Mouse (Mus musculus) brain, adult 10 weeks (tissue): Measurements from ENCODE around the gene Gemin7. TPM values are rescaled to one million over a fixed set of nuclear protein-coding genes. Genes with fewer than 3 reads are reported as not detected.

Experiments used
- polyA plus RNA-seq: library from polyadenylated mRNA; stranded (reverse); fragments of 350-450 nt; fragmentation: Illumina TruSeq; extraction: RNeasy Lipid Tissue Mini Kit (QIAGEN cat#74804); gene quantifications from one replicate; pipeline ENCODE4 v1.2.3, GENCODE M21; 2015; ENCODE audit warnings: low read depth, low replicate concordance

The Gemin7 gene
- polyA plus RNA-seq, result 70.4 TPM

DNA sequence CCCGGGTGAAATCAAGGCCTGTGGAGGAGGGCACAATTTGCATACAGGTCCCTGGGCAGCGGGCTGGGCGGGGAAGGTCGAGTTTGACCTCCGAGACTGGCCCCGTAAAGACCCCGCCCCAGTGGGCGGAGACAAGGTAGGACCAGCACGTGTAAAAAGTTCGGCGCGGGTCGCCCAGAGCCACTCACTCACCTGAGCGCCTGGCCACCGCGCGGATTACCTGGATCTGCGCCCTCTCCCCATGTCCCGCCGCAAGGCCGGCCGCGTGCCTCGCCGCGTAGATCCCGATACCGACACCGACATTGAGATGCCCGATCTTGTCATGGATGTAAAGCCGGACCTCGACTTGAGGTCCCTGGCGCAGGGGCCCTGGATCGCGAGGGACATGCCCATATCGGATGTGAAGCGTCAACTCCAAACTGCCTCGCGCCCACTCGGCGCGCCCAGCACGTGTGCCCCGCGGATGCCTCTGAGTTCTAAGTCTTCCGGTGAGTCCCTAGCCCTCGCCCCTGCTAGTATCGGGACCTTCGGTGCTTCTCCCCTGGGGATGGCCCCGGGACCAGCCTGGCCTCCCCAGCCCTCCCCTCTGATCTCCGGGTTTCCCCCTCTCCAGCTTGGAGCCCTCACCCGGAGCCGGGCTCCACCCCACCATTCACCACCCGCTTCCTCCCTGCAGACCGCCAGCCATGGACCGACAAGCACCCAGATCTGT lies at the start of gene Gemin7, which contains the start of gene Zfp296:
Gemin7 (minus strand) TSS at position 455 of the 712 bp plus-strand sequence.
Zfp296 (plus strand) TSS at position 147 of the 712 bp plus-strand sequence.

DNA sequence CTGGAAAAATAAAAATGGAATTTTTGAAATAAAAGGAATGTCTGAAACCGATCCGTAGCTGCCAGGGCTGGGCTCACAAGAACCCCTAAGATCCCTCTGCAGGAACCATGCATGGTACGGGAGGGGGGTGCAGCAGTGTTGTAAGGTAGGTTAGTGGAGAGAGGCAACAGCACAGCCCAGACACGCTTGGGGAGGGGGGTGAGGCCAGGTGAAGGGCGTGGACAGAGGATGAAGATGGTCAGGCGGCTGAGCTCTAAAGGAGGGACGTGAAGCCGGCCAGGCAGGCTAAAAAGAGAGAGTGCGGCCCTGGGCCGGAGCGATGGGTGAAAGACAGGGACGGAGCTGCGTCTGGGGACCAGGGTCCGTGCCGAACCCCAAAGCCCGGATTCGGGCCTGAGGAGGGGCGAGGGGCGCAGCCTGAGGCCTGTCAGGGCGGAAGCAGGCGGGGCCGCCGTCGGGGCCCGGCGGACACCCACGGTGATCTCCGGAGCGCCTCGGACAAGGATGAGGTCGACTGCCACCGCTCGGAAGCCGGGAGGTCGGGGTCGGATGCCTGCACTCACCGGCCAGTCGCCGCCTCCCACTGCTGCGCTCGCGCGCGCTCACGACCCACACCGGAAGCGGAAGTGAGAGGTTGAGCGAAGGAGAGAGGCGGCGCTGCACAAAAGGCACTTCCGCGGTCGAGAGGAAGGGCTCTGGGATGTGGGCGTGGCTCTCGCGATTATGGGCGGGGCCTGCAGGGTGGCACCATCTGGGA lies 26.6 kb upstream of the Gemin7 start, which contains the start of gene Clasrp:
Clasrp (minus strand) TSS at position 638 of the 757 bp plus-strand sequence.

GRCm38 (mm10) chr7:19562643-19563410 lies 14.6 kb downstream of the Gemin7 start, which contains the start of gene Ppp1r37:
TSS of gene Ppp1r37 (minus strand) at chr7:19563076.

DNA sequence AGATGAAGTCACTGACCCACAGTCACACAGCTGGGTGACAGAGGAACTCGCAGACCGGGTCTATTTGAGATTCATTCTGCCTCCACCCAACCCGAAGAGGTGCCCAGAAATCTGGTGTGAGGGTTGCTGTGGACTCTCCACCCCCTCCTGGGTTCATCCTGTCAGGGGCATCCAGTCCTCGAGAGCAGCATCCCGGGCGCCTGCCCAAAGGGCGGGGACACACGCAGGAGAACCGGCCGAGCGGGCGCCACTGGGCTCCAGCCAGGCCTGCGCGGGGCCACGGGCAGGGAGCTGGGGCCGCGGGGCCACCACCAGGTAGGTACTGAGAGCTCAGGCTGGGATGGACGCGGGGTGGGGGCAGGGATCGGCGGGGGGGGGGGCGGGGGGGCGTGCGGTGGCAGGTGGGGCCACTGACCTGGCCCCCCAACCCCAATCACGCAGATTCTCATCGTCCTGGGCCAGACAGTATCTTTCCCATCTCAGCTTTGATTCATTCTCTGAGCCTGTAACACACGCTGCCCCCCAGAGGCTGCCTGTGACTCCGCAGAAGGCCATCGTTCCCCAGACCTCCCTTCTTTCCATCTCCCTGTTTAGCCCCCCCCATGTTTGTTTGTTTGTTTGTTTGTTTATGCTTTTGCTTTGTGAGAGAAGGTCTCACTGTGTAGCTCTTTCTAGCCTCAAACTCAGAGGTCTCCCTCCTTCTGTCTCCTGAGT lies 59.6 kb downstream of the Gemin7 start, which contains the start of gene Nkpd1:
Nkpd1 (plus strand) TSS at position 187 of the 714 bp plus-strand sequence.

Other genes with a start within 250 kb of the Gemin7 start
- 39.0 TPM for gene Ercc1, start 232.8 kb downstream of the Gemin7 start, polyA plus RNA-seq
- gene Cd3eap, start 218.1 kb downstream of the Gemin7 start, polyA plus RNA-seq, result 17.9 TPM
- gene Ppp1r13l, start 217.8 kb downstream of the Gemin7 start, polyA plus RNA-seq, result 2.5 TPM
- gene Ercc2, start 195.6 kb downstream of the Gemin7 start, polyA plus RNA-seq, result 28.2 TPM
- gene Klc3, start 173.5 kb downstream of the Gemin7 start, polyA plus RNA-seq, result 2.6 TPM
- 0.62 TPM for gene Ckm, start 172.8 kb downstream of the Gemin7 start, polyA plus RNA-seq
- 41.6 TPM for gene Mark4, start 118.8 kb downstream of the Gemin7 start, polyA plus RNA-seq
- gene Exoc3l2, start 114.3 kb downstream of the Gemin7 start, polyA plus RNA-seq, result 0.21 TPM
- 7.8 TPM for gene Bloc1s3, start 69.2 kb downstream of the Gemin7 start, polyA plus RNA-seq
- gene Trappc6a, start 69.2 kb downstream of the Gemin7 start, polyA plus RNA-seq, result 20.7 TPM
- 0.51 TPM for gene Nkpd1, start 59.8 kb downstream of the Gemin7 start, polyA plus RNA-seq
- gene Ppp1r37, start 14.5 kb downstream of the Gemin7 start, polyA plus RNA-seq, result 121 TPM
- 2.2 TPM for gene Zfp296, start 308 bp downstream of the Gemin7 start, polyA plus RNA-seq
- gene Clasrp, start 26.9 kb upstream of the Gemin7 start, polyA plus RNA-seq, result 61.8 TPM
- gene Relb, start 51.8 kb upstream of the Gemin7 start, polyA plus RNA-seq, result 5.4 TPM
- gene Clptm1, start 87.4 kb upstream of the Gemin7 start, polyA plus RNA-seq, result 134 TPM
- gene Apoc2, start 100.3 kb upstream of the Gemin7 start, polyA plus RNA-seq, result not detected
- not detected for gene Gm44805, start 103.8 kb upstream of the Gemin7 start, polyA plus RNA-seq
- not detected for gene Apoc4, start 103.9 kb upstream of the Gemin7 start, polyA plus RNA-seq
- 12.2 TPM for gene Apoc1, start 115.1 kb upstream of the Gemin7 start, polyA plus RNA-seq
- 3,083 TPM for gene Apoe, start 121.6 kb upstream of the Gemin7 start, polyA plus RNA-seq
- 89.9 TPM for gene Tomm40, start 137.8 kb upstream of the Gemin7 start, polyA plus RNA-seq
- 7.5 TPM for gene Nectin2, start 172.9 kb upstream of the Gemin7 start, polyA plus RNA-seq
- 16.0 TPM for gene Bcam, start 193.4 kb upstream of the Gemin7 start, polyA plus RNA-seq
- not detected for gene Cblc, start 219.2 kb upstream of the Gemin7 start, polyA plus RNA-seq
- 0.42 TPM for gene Bcl3, start 245.2 kb upstream of the Gemin7 start, polyA plus RNA-seq